Mouse (Mus musculus) lung, postnatal 0 days (tissue): ENCODE measurements at regions not wholly inside any gene's neighbourhood (a gene's known extent, or its start where the extent isn't known, plus 50 kb on each side); places are given as distances from the start of the nearest gene placed in this dataset.

Experiments used
- ATAC-seq: fragments of 200-750 bp; cut with Nextera tagmentation; 2 replicates; pipeline ENCODE4 v1.8.0; 2017; ENCODE audit warnings: moderate library complexity
- DNase-seq: peaks from one replicate; pipeline ENCODE4 v3.0.0-alpha.2; 2016; ENCODE audit warnings: low spot score
- H3K27ac ChIP-seq: fragments of 300-500 bp; sonication (generic); 2 replicates; pipeline ENCODE4 v1.5.1; 2014; ENCODE audit warnings: antibody characterized with exemption, mild to moderate bottlenecking, low read length, mixed read lengths
- H3K27me3 ChIP-seq: fragments of 300-500 bp; sonication (generic); replicated peaks from 2 replicates; pipeline ENCODE4 v1.6.1; 2014; ENCODE audit warnings: low read length, mixed read lengths; ENCODE audit not compliant: insufficient read depth
- H3K36me3 ChIP-seq: fragments of 300-500 bp; sonication (generic); 2 replicates; pipeline ENCODE4 v1.6.1; 2014; ENCODE audit warnings: low read length, mixed read lengths; ENCODE audit not compliant: insufficient read depth
- H3K4me1 ChIP-seq: fragments of 300-500 bp; sonication (generic); 2 replicates; pipeline ENCODE4 v1.6.1; 2014; ENCODE audit warnings: antibody characterized with exemption, low read depth, low read length, mixed read lengths; ENCODE audit not compliant: insufficient read depth
- H3K4me2 ChIP-seq: fragments of 300-500 bp; sonication (generic); replicated peaks from 2 replicates; pipeline ENCODE4 v1.6.1; 2014; ENCODE audit warnings: low read depth, mild to moderate bottlenecking, low read length, moderate library complexity, mixed read lengths
- H3K4me3 ChIP-seq: fragments of 300-500 bp; sonication (generic); 2 replicates; pipeline ENCODE4 v1.5.1; 2014; ENCODE audit warnings: low read depth, low read length
- H3K9ac ChIP-seq: fragments of 300-500 bp; sonication (generic); replicated peaks from 2 replicates; pipeline ENCODE4 v1.6.1; 2014; ENCODE audit warnings: low read depth, mild to moderate bottlenecking
- H3K9me3 ChIP-seq: fragments of 300-500 bp; sonication (generic); 2 replicates; pipeline ENCODE4 v1.6.1; 2016; ENCODE audit warnings: low read length, mixed read lengths
- CTCF ChIP-seq: IDR thresholded peaks from 2 replicates; pipeline ENCODE4 v1.5.1; 2016; ENCODE audit warnings: antibody characterized with exemption, mild to moderate bottlenecking
- EP300 ChIP-seq: IDR thresholded peaks from 2 replicates; pipeline ENCODE4 v1.6.1; 2016; ENCODE audit warnings: antibody characterized with exemption, mild to moderate bottlenecking, control low read depth
- WGBS: fragments of 180-500 bp; shearing (Covaris S2); extraction: QIAGEN DNeasy Blood & Tissue Kit; methylation state at CpG from one replicate; pipeline ENCODE4 v1.1.7; 2014; 5-methylcytosine and 5-hydroxymethylcytosine counted together

GRCm38 (mm10) chr14:105818841-105819240 lies 77.8 kb downstream of the Spry2 start:
- TF ChIP-seq EP300, result no peak
- no peak for TF ChIP-seq CTCF
- DNase-seq, result no peak
- 92% methylated on average over 3 of the region's 3 CpGs for WGBS
- Histone ChIP-seq H3K9me3 (no peaks in the 10 kb centered on the region), H3K4me1 (peaks cover 6% of the 10 kb centered on the region; the same call in 1 of the 2 replicates), H3K4me2 (no peak overlapping the region), H3K4me3 (no peak overlapping the region), H3K36me3 (no peaks in the 10 kb centered on the region), H3K9ac (no peak overlapping the region), H3K27me3 (no peaks in the 10 kb centered on the region), H3K27ac (no peak overlapping the region)
- no peak for ATAC-seq

DNA sequence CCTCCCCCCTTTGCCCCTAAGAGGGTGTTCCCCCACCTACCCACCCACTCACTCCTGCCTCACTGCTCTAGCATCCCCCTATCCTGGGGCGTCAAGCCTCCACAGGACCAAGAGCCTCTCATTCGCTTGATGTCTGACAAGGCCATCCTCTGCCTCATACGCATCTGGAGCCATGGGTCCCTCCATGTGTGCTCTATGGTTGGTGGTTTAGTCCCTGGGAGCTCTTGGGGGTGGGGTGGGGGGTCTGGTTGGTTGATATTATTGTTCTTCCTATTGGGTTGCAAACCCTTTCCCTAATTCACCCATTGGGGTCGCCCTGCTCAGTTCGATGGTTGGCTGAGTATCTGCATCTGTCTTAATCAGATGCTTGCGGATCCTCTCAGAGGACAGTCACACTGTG lies 79.1 kb downstream of the Spry2 start:
- 90% methylated on average over 6 of the region's 6 CpGs for WGBS
- H3K27me3 ChIP-seq, result no peaks in the 10 kb centered on the region
- no peak for DNase-seq
- no peaks in the 10 kb centered on the region for H3K36me3 ChIP-seq
- TF ChIP-seq CTCF (no peak), EP300 (no peak)
- H3K4me2 ChIP-seq, result no peak overlapping the region
- H3K9me3 ChIP-seq, result no peaks in the 10 kb centered on the region
- H3K9ac ChIP-seq, result no peak overlapping the region
- H3K4me3 ChIP-seq, result no peak overlapping the region
- no peak for ATAC-seq
- no peak overlapping the region for H3K27ac ChIP-seq
- peaks cover 6% of the 10 kb centered on the region; the same call in 1 of the 2 replicates for H3K4me1 ChIP-seq

DNA sequence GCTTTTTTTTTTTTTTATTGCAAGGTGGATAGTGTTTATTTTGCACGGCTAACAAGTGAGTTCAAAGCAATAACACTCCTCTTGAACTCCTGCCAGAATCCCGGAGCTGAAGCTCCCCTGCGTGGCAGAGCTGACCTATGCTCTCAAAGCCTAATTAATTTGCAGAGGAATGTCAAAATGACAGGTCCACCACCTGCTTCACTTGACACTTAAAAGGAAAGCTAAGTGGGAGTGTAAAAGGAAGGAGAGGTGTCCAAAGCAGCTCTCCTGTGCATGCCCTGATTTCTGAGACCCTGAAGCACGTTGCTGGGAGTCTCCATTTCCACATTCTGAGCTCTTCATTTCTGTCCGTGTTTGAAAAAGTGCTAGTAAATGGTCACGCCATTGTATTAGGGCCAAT lies 80.8 kb downstream of the Spry2 start:
- Histone ChIP-seq H3K4me3 (peak overlapping the region; percentile 24), H3K27ac (peak overlapping the region; percentile 62; the same call in 1 of the 2 replicates), H3K9ac (no peak overlapping the region), H3K27me3 (no peaks in the 10 kb centered on the region), H3K4me1 (peaks cover 6% of the 10 kb centered on the region; the same call in 1 of the 2 replicates), H3K9me3 (no peaks in the 10 kb centered on the region), H3K36me3 (no peaks in the 10 kb centered on the region), H3K4me2 (peak overlapping the region; percentile 51)
- DNase-seq, result peak; percentile 39
- ATAC-seq, result peak; percentile 53
- TF ChIP-seq CTCF (no peak), EP300 (0 out of 2 replicates have a peak, but pooled peaks have one; percentile 13)
- WGBS, result 6% methylated on average over 6 of the region's 6 CpGs

DNA sequence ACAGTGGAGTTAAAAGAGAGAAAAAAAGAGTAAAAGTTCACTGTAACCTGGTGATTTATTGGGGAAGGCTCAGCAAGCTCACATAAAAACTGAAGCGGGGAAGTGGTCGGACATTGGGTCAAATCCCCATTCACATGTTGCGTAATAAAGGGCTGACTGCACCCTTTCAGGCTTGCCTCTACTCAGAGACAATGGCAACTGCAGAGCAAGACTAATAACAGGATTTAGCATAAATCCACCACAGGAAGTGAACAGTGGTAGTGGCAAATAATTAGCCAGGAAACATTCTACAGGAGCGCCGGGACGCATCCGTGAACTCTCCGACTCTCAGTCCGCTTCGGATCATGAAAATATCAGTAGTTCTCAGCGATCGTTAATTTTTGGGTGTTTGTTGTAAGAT lies 81.3 kb downstream of the Spry2 start:
- ATAC-seq, result no peak
- Histone ChIP-seq H3K4me1 (peaks cover 6% of the 10 kb centered on the region; the same call in 1 of the 2 replicates), H3K4me3 (peak overlapping the region; percentile 24), H3K27me3 (no peaks in the 10 kb centered on the region), H3K9ac (no peak overlapping the region), H3K9me3 (no peaks in the 10 kb centered on the region), H3K27ac (0 out of 2 replicates have a peak overlapping the region, but pooled peaks have one; percentile 62), H3K4me2 (peak overlapping the region; percentile 51), H3K36me3 (no peaks in the 10 kb centered on the region)
- TF ChIP-seq CTCF (no peak), EP300 (no peak)
- WGBS, result 8% methylated on average over 12 of the region's 12 CpGs
- no peak for DNase-seq

DNA sequence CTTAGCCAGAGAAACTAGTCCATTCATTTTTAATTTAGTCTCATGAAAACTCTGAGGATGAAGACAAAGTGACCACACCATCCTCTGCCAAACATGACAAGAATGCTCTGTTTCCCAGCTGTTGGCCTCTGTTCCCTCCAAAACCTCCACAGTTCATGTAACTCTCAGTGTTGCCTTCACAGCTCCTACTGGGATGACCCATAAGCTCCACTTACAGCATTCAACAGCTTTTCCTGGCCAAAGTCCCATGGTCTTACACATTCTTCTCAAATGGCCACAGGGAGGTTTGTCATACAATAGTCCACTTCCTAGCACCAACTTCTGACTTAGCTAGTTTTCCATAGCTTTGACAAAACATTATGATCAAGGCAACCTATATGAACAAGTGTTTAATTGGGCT lies 83.0 kb downstream of the Spry2 start:
- Histone ChIP-seq H3K27ac (no peak overlapping the region), H3K9me3 (no peaks in the 10 kb centered on the region), H3K4me1 (peaks cover 6% of the 10 kb centered on the region; the same call in 1 of the 2 replicates), H3K4me3 (no peak overlapping the region), H3K27me3 (no peaks in the 10 kb centered on the region), H3K4me2 (no peak overlapping the region), H3K9ac (no peak overlapping the region), H3K36me3 (no peaks in the 10 kb centered on the region)
- ATAC-seq (no peak), DNase-seq (no peak)
- no peak for TF ChIP-seq CTCF
- no peak for TF ChIP-seq EP300

DNA sequence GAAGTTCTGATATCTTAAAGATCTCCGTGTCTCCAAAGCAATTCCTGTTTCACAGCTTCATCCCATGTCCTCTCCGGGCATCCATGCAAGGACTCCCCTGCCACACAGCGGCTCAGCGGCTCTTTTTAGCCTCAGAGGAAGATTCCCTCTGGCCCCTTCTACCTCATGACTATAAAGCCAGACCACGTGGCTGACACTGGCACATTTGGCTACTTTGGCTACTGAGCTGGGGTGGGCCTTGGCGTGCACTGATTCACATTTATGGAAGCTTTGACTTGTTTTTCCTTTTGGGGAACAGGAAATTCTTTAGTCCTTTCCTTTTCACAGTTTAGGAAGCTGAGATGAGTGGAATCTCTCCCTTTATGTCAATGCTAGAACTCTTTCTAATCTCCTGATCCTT lies 83.5 kb downstream of the Spry2 start:
- Histone ChIP-seq H3K27ac (no peak overlapping the region), H3K36me3 (no peaks in the 10 kb centered on the region), H3K27me3 (no peaks in the 10 kb centered on the region), H3K9me3 (no peaks in the 10 kb centered on the region), H3K4me1 (peaks cover 6% of the 10 kb centered on the region; the same call in 1 of the 2 replicates), H3K4me3 (no peak overlapping the region), H3K9ac (no peak overlapping the region), H3K4me2 (no peak overlapping the region)
- DNase-seq (no peak), ATAC-seq (no peak)
- TF ChIP-seq CTCF (no peak), EP300 (no peak)
- WGBS, result 87% methylated on average over 6 of the region's 6 CpGs

DNA sequence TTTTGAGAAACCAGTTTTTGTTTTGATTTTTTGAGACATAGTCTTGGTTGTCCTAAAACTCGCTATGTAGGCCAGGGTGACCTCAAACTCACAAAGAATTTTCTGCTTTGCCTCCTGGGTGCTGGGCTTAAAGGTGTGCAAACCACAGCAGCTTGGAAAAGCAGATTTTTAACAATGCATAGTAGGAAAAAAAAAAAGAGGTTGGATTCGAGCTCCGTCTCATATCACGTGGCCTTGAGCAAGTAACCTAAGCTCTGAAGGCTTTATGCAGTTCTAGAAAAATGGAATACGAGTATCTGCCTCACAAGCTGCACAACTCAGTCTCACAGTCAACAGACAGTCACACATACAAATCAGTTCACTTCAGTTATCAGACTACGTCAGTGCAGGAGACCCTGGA lies 90.9 kb downstream of the Spry2 start:
- Histone ChIP-seq H3K4me2 (no peak overlapping the region), H3K9ac (no peak overlapping the region), H3K36me3 (no peaks in the 10 kb centered on the region), H3K27ac (no peak overlapping the region), H3K27me3 (no peaks in the 10 kb centered on the region), H3K4me1 (no peaks in the 10 kb centered on the region), H3K4me3 (no peak overlapping the region), H3K9me3 (no peaks in the 10 kb centered on the region)
- 79% methylated on average over 6 of the region's 6 CpGs for WGBS
- no peak for TF ChIP-seq EP300
- ATAC-seq (no peak), DNase-seq (no peak)
